Mouse (Mus musculus) midbrain, embryonic 15.5 days (tissue): ENCODE data around the gene Thy1. TPM values are rescaled to one million over a fixed set of nuclear protein-coding genes. Genes with fewer than 3 reads are reported as not detected.
A peak's percentile ranks its signal among the peaks of the same experiment; 100 is the strongest.

Experiments used
- ATAC-seq: fragments of 200-750 bp; cut with Nextera tagmentation; replicated peaks from 2 replicates; pipeline ENCODE4 v1.8.0; 2017; ENCODE audit warnings: moderate TSS enrichment
- H3K27ac ChIP-seq: fragments of 300-500 bp; sonication (generic); 2 replicates; pipeline ENCODE4 v1.5.1; 2015; ENCODE audit warnings: mild to moderate bottlenecking, inconsistent platforms
- H3K27me3 ChIP-seq: fragments of 300-500 bp; sonication (generic); replicated peaks from 2 replicates; pipeline ENCODE4 v1.6.1; 2015; ENCODE audit warnings: inconsistent platforms
- H3K36me3 ChIP-seq: fragments of 300-500 bp; sonication (generic); replicated peaks from 2 replicates; pipeline ENCODE4 v1.6.1; 2015; ENCODE audit warnings: inconsistent platforms
- H3K4me1 ChIP-seq: fragments of 300-500 bp; sonication (generic); 2 replicates; pipeline ENCODE4 v1.6.1; 2015; ENCODE audit warnings: inconsistent platforms
- H3K4me2 ChIP-seq: fragments of 300-500 bp; sonication (generic); 2 replicates; pipeline ENCODE4 v1.6.1; 2015; ENCODE audit warnings: inconsistent platforms, mild to moderate bottlenecking, moderate library complexity
- H3K4me3 ChIP-seq: fragments of 300-500 bp; sonication (generic); 2 replicates; pipeline ENCODE4 v1.5.1; 2015; ENCODE audit warnings: mild to moderate bottlenecking, inconsistent platforms
- H3K9ac ChIP-seq: fragments of 300-500 bp; sonication (generic); 2 replicates; pipeline ENCODE4 v1.6.1; 2015; ENCODE audit warnings: mild to moderate bottlenecking, inconsistent platforms
- H3K9me3 ChIP-seq: fragments of 300-500 bp; sonication (generic); 2 replicates; pipeline ENCODE4 v1.6.1; 2016; ENCODE audit warnings: inconsistent platforms
- WGBS: fragments of 180-500 bp; shearing (Covaris S2); methylation state at CpG from one replicate; pipeline ENCODE4 v1.1.7; 2015; ENCODE audit warnings: mixed read lengths; 5-methylcytosine and 5-hydroxymethylcytosine counted together
- polyA plus RNA-seq: library from polyadenylated mRNA; unstranded; fragments of >200 nt; fragmentation: Nextera tagmentation; extraction: Ambion mirVana; gene quantifications from 2 replicates; pipeline ENCODE4 v1.2.1, GENCODE M21; 2015

Gene Thy1
- polyA plus RNA-seq, 1 experiment from 2014 or later: 1.0 TPM

DNA sequence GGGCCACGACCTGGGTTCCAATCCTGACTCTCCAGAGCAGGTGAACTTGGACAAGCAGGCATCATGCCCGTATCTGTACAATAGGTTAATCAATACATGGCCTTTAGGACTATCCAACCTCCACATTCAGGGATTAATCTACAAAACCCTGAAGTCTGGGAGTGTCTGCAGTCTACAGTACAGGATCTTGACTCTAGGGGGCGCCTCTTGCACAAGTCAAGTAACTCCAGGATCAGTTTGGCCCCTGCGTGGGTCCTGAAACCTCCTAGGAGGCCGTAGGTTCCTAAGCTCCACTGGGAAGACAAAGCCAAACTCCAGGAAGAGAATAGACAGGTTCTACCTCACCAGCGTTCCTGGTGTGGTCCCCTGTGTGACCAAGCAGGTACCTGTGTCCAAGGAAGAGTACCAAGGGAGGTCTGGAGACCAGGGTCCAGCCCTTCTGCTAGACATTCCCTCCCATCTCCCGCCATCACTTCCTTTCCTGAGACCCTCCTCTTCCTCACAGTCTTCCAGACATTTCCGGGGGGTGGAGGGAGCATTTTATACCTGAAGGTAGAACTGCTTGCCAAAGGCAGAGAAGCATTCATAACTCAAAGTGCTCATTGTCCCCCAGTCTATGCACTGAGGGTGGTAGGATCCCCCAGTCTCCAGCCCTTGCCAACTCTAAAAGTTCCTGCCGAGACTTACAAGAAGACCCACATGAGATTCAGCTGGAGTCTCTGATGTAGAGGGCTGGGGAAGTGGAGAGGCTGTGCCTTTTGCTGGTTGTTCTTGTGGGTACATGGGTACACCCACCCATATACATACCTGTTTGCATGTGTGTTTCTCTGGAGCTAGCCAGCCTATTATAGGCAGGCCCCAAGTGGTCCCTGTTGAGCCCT, 31.5 kb downstream of the Thy1 start:
- no peaks in the 10 kb centered on the region; the same call in 1 of the 2 replicates for H3K27me3 ChIP-seq
- no peak overlapping the region for H3K4me2 ChIP-seq
- no peak for ATAC-seq
- no peaks in the 10 kb centered on the region for H3K36me3 ChIP-seq
- no peak overlapping the region for H3K4me3 ChIP-seq
- H3K27ac ChIP-seq: no peak overlapping the region
- WGBS: 58% methylated on average over 9 of the region's 9 CpGs
- peaks cover 27% of the 10 kb centered on the region for H3K4me1 ChIP-seq
- H3K9me3 ChIP-seq: no peaks in the 10 kb centered on the region
- no peak overlapping the region for H3K9ac ChIP-seq

DNA sequence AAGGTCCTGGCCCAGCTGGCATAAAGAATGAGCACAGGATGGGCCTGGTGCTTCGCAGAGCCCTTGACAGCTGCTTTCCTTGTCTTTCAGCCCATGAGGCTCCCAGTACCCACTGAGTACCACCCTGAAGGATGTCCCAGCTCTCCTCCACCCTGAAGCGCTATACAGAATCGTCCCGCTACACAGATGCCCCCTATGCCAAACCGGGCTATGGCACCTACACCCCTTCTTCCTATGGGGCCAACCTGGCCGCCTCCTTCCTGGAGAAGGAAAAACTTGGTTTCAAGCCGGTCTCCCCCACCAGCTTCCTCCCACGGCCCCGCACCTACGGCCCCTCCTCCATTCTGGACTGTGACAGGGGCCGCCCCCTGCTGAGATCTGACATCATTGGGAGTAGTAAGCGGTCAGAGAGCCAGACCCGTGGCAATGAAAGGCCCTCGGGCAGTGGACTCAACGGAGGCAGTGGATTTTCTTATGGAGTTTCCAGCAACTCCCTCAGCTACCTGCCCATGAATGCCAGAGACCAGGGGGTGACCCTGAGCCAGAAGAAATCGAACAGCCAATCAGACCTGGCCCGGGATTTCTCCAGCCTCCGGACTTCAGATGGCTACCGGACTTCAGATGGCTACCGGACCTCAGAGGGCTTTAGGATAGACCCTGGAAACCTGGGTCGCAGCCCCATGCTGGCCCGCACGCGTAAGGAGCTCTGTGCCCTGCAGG, 32.3 kb downstream of the Thy1 start:
- 74% methylated on average over 24 of the region's 24 CpGs for WGBS

DNA sequence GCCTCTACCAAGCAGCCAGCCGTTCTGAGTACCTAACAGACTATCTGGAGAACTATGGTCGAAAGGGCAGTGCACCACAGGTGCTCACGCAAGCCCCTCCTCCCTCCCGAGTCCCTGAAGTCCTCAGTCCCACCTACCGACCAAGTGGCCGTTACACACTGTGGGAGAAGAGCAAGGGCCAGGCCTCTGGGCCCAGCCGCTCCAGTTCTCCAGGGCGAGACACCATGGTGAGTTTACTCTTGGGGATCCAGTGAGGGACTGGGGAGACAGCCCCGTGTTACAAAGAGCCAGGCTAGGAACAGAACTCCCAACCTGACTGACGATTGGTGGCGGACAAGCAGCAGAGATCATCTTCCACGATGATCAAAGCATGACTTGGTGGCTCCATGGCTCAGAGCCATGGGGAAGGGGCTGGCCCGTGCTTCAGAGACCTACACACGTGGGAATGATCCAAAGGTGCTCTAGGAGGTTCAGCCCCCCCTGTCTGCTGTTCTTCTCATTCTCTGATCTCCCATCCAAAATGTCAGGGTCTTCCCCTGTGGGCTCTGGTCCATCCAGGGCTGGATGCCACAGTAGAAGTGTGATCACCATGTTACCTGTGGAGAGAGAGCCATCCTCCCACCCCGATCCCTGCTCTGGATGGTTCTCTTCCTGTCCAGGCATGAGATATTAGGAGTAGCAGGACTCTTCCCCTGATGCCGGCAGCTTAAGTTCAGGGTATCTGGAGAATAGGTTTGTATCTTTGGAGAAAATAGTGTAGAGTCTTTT, 33.0 kb downstream of the Thy1 start:
- Histone ChIP-seq H3K4me2 (no peak overlapping the region), H3K27ac (no peak overlapping the region), H3K36me3 (no peaks in the 10 kb centered on the region), H3K9ac (no peak overlapping the region), H3K4me1 (peaks cover 27% of the 10 kb centered on the region), H3K4me3 (no peak overlapping the region), H3K9me3 (no peaks in the 10 kb centered on the region), H3K27me3 (no peaks in the 10 kb centered on the region; the same call in 1 of the 2 replicates)
- WGBS: 68% methylated on average over 16 of the region's 16 CpGs
- ATAC-seq: no peak

More for the DNA sequence above, 32.3 kb downstream of the Thy1 start:
- H3K9ac ChIP-seq: no peak overlapping the region
- no peak overlapping the region for H3K4me2 ChIP-seq
- no peak for ATAC-seq
- H3K4me1 ChIP-seq: peaks cover 27% of the 10 kb centered on the region
- H3K4me3 ChIP-seq: no peak overlapping the region
- no peak overlapping the region for H3K27ac ChIP-seq
- H3K9me3 ChIP-seq: no peaks in the 10 kb centered on the region
- H3K27me3 ChIP-seq: no peaks in the 10 kb centered on the region; the same call in 1 of the 2 replicates
- H3K36me3 ChIP-seq: no peaks in the 10 kb centered on the region

DNA sequence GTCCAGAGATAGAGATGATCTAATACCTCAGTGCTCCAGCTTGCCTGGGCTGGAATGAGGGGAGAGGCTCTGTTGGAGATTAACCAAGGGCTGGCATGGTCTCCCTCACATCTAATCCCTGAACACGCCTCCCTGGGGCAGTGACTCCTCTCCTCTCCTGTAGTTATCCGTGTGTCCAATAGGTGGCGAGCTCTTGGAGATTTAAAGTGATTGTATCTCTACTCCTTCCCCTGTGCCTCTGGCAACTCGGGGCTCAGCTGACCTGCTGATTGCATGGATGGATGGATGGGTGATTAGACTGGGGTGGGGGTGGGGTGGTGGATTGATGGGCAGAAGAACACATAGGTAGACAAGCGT, 33.6 kb downstream of the Thy1 start:
- Histone ChIP-seq H3K36me3 (no peaks in the 10 kb centered on the region), H3K9me3 (no peaks in the 10 kb centered on the region), H3K4me1 (peaks cover 24% of the 10 kb centered on the region), H3K4me2 (no peak overlapping the region), H3K4me3 (no peak overlapping the region), H3K9ac (no peak overlapping the region), H3K27ac (no peak overlapping the region), H3K27me3 (no peaks in the 10 kb centered on the region)
- 10% methylated on average over 5 of the region's 5 CpGs for WGBS
- ATAC-seq: no peak

DNA sequence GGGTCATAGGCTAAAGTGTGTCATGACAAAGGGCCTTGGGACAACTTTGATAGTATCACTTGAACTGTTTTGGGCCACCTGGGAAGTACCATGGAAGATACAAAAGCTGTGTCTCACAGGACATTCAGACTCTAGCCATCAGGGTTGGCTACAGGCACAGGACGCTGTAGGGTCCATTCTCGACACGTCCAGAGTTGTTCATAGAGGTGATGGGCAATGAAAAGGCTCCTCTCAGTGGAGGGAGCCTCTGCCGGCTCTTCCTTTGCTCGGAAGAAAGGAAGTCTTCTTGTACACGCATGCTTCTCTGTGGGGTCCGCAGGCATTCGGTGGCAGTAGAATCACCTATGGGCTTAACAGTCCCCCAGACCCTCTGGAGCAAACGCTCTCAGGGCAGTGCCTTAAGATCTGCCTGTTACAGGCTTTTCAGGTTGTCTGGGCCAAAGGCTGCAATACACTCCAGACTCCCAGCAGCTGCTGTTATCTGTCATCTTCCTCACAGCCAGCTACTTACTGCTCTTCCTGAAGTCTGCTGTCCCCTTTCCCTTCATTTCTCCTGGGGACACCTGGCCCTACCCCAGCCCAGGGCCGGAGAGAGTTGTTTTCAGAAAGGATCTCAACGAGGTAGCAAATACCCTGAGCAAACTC, 34.2 kb downstream of the Thy1 start:
- peaks cover 17% of the 10 kb centered on the region for H3K4me1 ChIP-seq
- no peak overlapping the region for H3K9ac ChIP-seq
- H3K4me3 ChIP-seq: no peak overlapping the region
- H3K4me2 ChIP-seq: no peak overlapping the region
- no peak overlapping the region for H3K27ac ChIP-seq
- peaks cover under 1% of the 10 kb centered on the region; the same call in 1 of the 2 replicates for H3K27me3 ChIP-seq
- no peaks in the 10 kb centered on the region for H3K9me3 ChIP-seq
- 83% methylated on average over 11 of the region's 11 CpGs for WGBS
- no peak for ATAC-seq
- no peaks in the 10 kb centered on the region for H3K36me3 ChIP-seq

DNA sequence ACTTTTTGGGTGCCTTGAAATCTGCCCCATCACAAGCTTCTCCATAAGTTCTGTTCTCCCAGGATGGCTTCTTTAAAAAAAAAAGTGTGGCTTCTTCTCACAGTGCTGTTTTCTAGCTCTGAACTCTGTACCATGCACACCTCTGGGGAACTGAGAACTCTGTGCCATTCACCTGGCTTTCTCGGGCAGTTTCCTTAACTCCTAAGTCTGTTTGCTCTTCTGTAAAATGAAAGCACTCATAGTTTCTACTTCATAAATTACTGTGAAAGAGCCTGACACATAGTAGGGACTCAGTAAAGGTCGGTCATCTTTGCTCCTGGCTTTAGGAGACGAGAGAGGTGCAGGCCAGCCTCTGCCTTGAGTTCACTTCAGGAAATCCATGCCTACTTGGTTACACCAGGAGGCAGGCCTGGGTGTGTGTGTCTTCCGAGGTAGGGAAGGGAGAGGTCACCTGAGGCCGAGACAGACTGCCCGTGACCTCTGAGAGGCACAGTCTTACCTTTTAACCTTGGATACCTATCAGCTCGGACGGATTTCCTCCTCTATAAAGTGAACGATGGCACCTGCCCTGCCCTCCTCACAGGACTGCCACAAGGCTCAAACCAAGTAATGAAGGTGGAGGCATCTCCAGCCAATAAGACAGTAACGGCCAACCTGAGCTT, 35.1 kb downstream of the Thy1 start:
- Histone ChIP-seq H3K4me2 (no peak overlapping the region), H3K4me3 (no peak overlapping the region), H3K27ac (no peak overlapping the region), H3K9me3 (no peaks in the 10 kb centered on the region), H3K36me3 (no peaks in the 10 kb centered on the region), H3K4me1 (peaks cover 16% of the 10 kb centered on the region), H3K9ac (no peak overlapping the region), H3K27me3 (peaks cover 8% of the 10 kb centered on the region)
- 84% methylated on average over 10 of the region's 10 CpGs for WGBS
- no peak for ATAC-seq

DNA sequence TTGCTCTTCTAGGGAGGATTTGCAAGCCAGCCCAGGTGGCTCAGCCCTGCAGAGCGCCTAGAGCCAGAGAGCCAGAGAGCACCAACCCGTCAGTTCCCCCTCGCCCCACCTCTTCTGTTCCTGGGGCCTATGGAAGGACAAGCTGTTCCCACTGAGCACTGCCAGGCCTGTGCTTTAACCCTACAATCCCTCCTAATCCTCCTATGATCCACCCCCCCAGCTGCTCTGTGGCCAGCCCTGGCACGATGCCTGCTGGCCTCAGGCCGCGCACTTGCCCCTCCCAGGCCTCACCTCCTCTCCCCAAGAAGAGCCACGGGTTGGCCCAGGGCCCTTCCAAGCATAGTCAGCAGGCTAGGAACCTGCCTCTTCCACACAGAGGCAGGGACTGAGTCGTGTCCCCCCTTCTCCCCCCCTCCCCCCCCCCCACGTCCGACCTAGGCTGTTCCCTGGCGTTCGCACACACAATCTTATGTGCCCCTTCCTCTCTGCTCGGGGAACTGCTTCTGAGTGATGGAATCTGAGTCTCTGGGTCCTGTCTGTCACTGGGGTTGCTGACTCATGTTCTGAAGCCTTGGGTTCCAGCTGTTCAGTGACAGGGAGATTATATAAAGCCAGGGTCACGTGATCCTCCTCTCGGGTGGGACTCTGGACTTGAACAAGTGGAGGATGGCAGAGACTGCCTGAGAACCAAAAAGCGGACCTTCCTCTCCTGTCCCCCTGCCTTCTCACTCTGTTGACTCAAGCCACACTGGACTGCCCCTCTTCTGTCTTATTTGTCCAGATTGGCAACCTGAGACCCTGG, 36.0 kb downstream of the Thy1 start:
- Histone ChIP-seq H3K9ac (no peak overlapping the region), H3K9me3 (no peaks in the 10 kb centered on the region), H3K36me3 (no peaks in the 10 kb centered on the region), H3K4me2 (no peak overlapping the region), H3K27ac (no peak overlapping the region), H3K4me3 (no peak overlapping the region), H3K27me3 (peaks cover 16% of the 10 kb centered on the region), H3K4me1 (peaks cover 25% of the 10 kb centered on the region)
- 26% methylated on average over 16 of the region's 16 CpGs for WGBS
- peak; percentile 79 for ATAC-seq

DNA sequence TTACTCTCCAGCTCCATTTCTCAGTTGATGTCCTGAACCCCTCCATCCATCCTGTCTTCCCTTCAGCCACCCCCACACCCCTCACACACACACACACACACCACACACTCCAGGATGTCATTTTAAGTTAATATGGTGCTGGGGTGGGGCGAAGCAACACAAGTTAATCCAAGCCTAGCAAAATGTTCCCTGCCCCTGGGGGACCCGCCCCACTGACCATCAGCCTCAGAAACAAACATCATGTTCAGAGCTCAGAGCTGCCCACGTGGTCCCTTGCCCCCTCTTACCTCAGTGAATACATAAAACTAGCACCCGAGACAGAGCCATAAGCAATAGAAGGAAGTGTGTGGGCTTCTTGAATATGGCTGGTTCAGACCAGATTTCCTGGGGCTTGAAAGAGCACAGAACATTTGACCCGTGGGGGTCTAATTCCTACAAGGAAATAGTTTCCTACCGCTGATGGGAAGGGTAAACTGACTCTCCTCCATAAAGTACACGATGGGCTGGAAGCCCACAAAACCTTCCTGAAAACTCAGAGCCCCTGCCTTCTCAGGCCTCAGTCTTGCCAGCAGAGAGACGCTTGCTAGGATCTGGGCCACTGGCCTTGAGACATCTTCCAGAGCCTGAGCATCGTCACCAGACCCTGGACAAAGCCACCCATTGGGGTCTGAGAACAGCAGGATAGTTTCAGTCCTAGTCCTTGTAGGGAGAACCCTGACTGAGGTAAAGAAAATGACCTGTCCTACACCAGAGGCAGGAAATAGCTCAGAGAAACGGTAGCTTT, 37.0 kb downstream of the Thy1 start:
- no peak overlapping the region for H3K4me3 ChIP-seq
- H3K36me3 ChIP-seq: no peaks in the 10 kb centered on the region
- peaks cover 21% of the 10 kb centered on the region for H3K27me3 ChIP-seq
- H3K9ac ChIP-seq: no peak overlapping the region
- peaks cover 35% of the 10 kb centered on the region for H3K4me1 ChIP-seq
- H3K9me3 ChIP-seq: no peaks in the 10 kb centered on the region
- no peak overlapping the region for H3K4me2 ChIP-seq
- 77% methylated on average over 10 of the region's 10 CpGs for WGBS
- no peak for ATAC-seq
- H3K27ac ChIP-seq: no peak overlapping the region

DNA sequence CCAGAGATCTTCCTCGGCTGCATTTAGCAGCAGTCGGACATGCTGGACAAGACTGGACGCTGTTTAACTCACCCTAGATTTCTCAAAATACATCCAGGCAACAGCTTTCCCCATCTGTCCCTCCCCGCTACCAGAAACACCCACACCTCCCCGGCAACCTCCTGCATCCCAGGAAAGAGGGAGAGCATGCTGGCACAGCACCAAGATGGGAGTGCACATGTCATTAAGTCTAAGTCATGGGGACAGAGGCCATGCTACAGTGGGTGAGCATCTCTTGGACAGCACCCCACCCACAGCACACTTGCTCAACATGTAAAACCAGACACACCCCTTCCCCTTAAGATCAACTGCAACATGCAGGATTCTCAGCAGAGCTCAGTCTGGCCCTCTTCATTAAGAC, 37.8 kb downstream of the Thy1 start:
- Histone ChIP-seq H3K9me3 (no peaks in the 10 kb centered on the region), H3K9ac (no peak overlapping the region), H3K4me2 (no peak overlapping the region), H3K27ac (no peak overlapping the region), H3K4me1 (peaks cover 37% of the 10 kb centered on the region), H3K4me3 (no peak overlapping the region), H3K27me3 (peaks cover 27% of the 10 kb centered on the region), H3K36me3 (no peaks in the 10 kb centered on the region)
- ATAC-seq: no peak
- WGBS: 70% methylated on average over 5 of the region's 5 CpGs

DNA sequence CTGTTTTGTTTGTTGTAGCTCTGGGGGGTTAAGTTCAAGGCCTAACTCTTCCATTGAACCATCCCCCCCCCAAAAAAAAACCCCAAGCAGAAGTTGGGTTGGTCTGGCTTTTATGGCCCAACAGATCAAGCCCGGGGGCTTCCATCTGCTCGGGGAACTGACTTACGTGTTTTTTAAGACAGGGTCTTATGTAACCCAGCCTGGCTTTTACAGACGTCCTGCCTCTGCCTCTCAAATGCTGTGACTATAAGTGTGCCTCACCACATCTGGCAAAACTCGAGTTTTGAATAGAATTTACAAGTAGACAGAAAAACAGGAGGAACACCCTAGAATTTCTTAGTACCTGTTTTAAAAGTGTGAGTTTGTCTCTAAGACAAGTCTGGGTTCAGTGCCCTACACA, 38.4 kb downstream of the Thy1 start:
- H3K27me3 ChIP-seq: peaks cover 32% of the 10 kb centered on the region
- no peak overlapping the region for H3K9ac ChIP-seq
- no peaks in the 10 kb centered on the region for H3K36me3 ChIP-seq
- no peak for ATAC-seq
- WGBS: 68% methylated on average over 5 of the region's 5 CpGs
- H3K27ac ChIP-seq: no peak overlapping the region
- H3K4me1 ChIP-seq: peaks cover 34% of the 10 kb centered on the region
- H3K4me3 ChIP-seq: no peak overlapping the region
- no peak overlapping the region for H3K4me2 ChIP-seq
- H3K9me3 ChIP-seq: no peaks in the 10 kb centered on the region
